Mouse (Mus musculus) kidney, postnatal 0 days (tissue): ENCODE results near the gene Dll3. TPM values are rescaled to one million over a fixed set of nuclear protein-coding genes. Genes with fewer than 3 reads are reported as not detected.

Experiments used
- ATAC-seq: fragments of 200-750 bp; cut with Nextera tagmentation; replicated peaks from 2 replicates; pipeline ENCODE4 v1.8.0; 2017; ENCODE audit warnings: low read depth, moderate number of reproducible peaks, moderate TSS enrichment, moderate library complexity; ENCODE audit not compliant: low FRiP score
- DNase-seq: peaks from one replicate; pipeline ENCODE4 v3.0.0-alpha.2; 2016; ENCODE audit warnings: low spot score
- H3K27ac ChIP-seq: fragments of 300-500 bp; sonication (generic); 2 replicates; pipeline ENCODE4 v1.5.1; 2014; ENCODE audit warnings: mild to moderate bottlenecking
- H3K27me3 ChIP-seq: fragments of 300-500 bp; sonication (generic); 2 replicates; pipeline ENCODE4 v1.6.1; 2014; ENCODE audit warnings: low read length, mixed read lengths; ENCODE audit not compliant: insufficient read depth
- H3K36me3 ChIP-seq: fragments of 300-500 bp; sonication (generic); 2 replicates; pipeline ENCODE4 v1.6.1; 2014; ENCODE audit warnings: low read length, mixed read lengths; ENCODE audit not compliant: insufficient read depth
- H3K4me1 ChIP-seq: fragments of 300-500 bp; sonication (generic); replicated peaks from 2 replicates; pipeline ENCODE4 v1.6.1; 2014; ENCODE audit warnings: antibody characterized with exemption, low read length, mixed read lengths; ENCODE audit not compliant: insufficient read depth
- H3K4me2 ChIP-seq: fragments of 300-500 bp; sonication (generic); 2 replicates; pipeline ENCODE4 v1.6.1; 2014; ENCODE audit warnings: mild to moderate bottlenecking, low read length, moderate library complexity, mixed read lengths
- H3K4me3 ChIP-seq: fragments of 300-500 bp; sonication (generic); replicated peaks from 2 replicates; pipeline ENCODE4 v1.5.1; 2014; ENCODE audit warnings: low read depth, low read length
- H3K9ac ChIP-seq: fragments of 300-500 bp; sonication (generic); 2 replicates; pipeline ENCODE4 v1.6.1; 2014; ENCODE audit warnings: low read depth, low read length
- H3K9me3 ChIP-seq: fragments of 300-500 bp; sonication (generic); replicated peaks from 2 replicates; pipeline ENCODE4 v1.6.1; 2016; ENCODE audit warnings: low read length, inconsistent platforms, mixed read lengths
- CTCF ChIP-seq: IDR thresholded peaks from 2 replicates; pipeline ENCODE4 v1.5.1; 2016; ENCODE audit warnings: antibody characterized with exemption, low read depth, mild to moderate bottlenecking, moderate library complexity
- WGBS: fragments of 180-500 bp; shearing (Covaris S2); extraction: QIAGEN DNeasy Blood & Tissue Kit; methylation state at CpG from one replicate; pipeline ENCODE4 v1.1.7; 2014; 5-methylcytosine and 5-hydroxymethylcytosine counted together
- polyA plus RNA-seq: library from polyadenylated mRNA; unstranded; fragments of >200 nt; fragmentation: Nextera tagmentation; extraction: Ambion mirVana; gene quantifications from 2 replicates; pipeline ENCODE4 v1.2.1, GENCODE M21; 2015

The Dll3 gene
- polyA plus RNA-seq, 1 experiment from 2014 or later = 0.43 TPM

DNA sequence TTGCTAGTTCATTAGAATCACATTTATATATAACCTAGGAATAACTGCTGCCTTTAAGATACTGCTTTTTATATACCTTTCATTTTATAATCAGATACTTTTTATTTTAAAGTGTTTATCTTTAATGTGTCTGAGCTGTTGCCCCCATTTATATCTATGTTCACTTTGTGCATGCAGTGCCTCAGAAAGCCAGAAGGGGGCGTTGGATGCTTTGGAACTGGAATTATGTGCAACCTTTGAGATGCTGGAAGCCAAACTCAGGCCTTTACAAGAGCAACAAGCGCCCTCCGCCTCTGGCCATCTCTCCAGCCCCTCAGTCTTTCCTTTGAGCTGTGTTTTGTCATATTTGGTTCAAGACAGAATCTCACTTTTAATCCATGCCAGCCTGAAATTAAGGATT lies 30.3 kb downstream of the Dll3 start:
- Histone ChIP-seq H3K36me3 (0 out of 2 replicates have a peak, but pooled peaks cover 6% of the 10 kb centered on the region), H3K27ac (no peak overlapping the region), H3K4me1 (no peaks in the 10 kb centered on the region), H3K4me3 (no peak overlapping the region), H3K9ac (no peak overlapping the region), H3K4me2 (no peak overlapping the region), H3K27me3 (no peaks in the 10 kb centered on the region), H3K9me3 (no peaks in the 10 kb centered on the region)
- TF ChIP-seq CTCF = peak; percentile 37; the same call in 1 of the 2 replicates
- ATAC-seq (no peak), DNase-seq (no peak)
- WGBS = 72% methylated on average over 3 of the region's 3 CpGs

DNA sequence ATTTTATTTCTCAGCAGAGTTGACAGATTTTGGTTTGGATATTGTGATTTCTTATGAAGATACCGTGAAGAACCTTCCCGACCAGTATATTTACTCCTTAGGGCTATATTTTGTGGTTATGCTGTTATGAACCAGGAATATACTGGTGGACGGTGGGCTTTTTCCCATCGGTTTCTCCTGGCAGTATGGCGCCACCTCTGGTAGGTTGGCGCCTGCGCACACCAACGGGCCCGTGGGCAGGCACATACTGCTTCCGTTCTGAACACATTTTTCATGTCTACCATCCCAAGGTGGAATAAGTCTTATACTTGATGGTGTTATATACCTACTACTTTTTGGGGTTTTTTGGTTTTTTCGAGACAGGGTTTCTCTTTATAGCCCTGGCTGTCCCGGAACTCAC lies 32.7 kb downstream of the Dll3 start:
- 93% methylated on average over 12 of the region's 12 CpGs for WGBS
- Histone ChIP-seq H3K27ac (no peak overlapping the region), H3K36me3 (0 out of 2 replicates have a peak, but pooled peaks cover 6% of the 10 kb centered on the region), H3K4me2 (no peak overlapping the region), H3K9ac (no peak overlapping the region), H3K27me3 (no peaks in the 10 kb centered on the region), H3K4me1 (no peaks in the 10 kb centered on the region), H3K9me3 (no peaks in the 10 kb centered on the region), H3K4me3 (no peak overlapping the region)
- DNase-seq (no peak), ATAC-seq (no peak)
- TF ChIP-seq CTCF = peak; percentile 49

GRCm38 (mm10) chr7:28268576-28268975 lies 33.5 kb downstream of the Dll3 start:
- Histone ChIP-seq H3K9ac (peak overlapping the region; percentile 94), H3K27ac (peak overlapping the region; percentile 88), H3K36me3 (0 out of 2 replicates have a peak, but pooled peaks cover 6% of the 10 kb centered on the region), H3K9me3 (no peaks in the 10 kb centered on the region), H3K4me1 (no peaks in the 10 kb centered on the region), H3K27me3 (no peaks in the 10 kb centered on the region), H3K4me3 (peak overlapping the region; percentile 88), H3K4me2 (peak overlapping the region; percentile 86)
- WGBS = 19% methylated on average over 16 of the region's 16 CpGs
- no peak for TF ChIP-seq CTCF
- ATAC-seq = no peak
- DNase-seq = peak; percentile 18

DNA sequence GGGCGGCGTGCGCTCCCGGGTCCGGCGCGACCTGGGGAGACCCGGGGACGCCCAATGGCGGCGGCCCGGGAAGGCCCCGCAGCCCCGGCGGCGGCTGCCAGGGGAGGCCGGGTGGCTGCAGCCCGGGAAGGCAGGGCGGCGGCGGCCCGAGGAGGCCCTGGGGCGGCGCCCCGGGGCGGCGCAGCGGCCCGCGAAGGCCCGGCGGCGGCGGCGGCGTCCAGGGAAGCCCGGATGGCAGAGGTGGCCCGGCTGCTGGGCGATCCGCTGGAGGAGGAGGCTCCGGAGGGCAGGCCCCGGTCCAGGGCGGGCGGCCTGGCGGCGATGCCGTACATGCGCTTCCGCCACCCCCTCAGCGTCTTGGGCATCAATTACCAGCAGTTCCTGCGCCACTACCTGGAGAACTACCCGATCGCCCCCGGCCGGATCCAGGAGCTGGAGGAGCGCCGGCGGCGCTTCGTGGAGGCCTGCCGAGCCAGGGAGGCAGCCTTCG lies 34.0 kb downstream of the Dll3 start:
- ATAC-seq (peak; percentile 57), DNase-seq (peak; percentile 68)
- Histone ChIP-seq H3K27me3 (no peaks in the 10 kb centered on the region), H3K9me3 (no peaks in the 10 kb centered on the region), H3K4me1 (no peaks in the 10 kb centered on the region), H3K36me3 (0 out of 2 replicates have a peak, but pooled peaks cover 6% of the 10 kb centered on the region), H3K4me3 (peak overlapping the region; percentile 88), H3K4me2 (peak overlapping the region; percentile 86), H3K27ac (peak overlapping the region; percentile 88), H3K9ac (peak overlapping the region; percentile 94)
- no peak for TF ChIP-seq CTCF
- under 1% methylated on average over 49 of the region's 62 CpGs for WGBS

- H3K27ac ChIP-seq = peak within 1 kb of the TSS; percentile 88
- ATAC-seq = peak; percentile 81
- H3K27me3 ChIP-seq = no peaks in the 10 kb centered on the region
- peak; percentile 16; the same call in 1 of the 2 replicates for TF ChIP-seq CTCF
- WGBS = 9% methylated on average over 57 of the region's 57 CpGs
- peak within 1 kb of the TSS; percentile 86 for H3K4me2 ChIP-seq
- peak; percentile 88 for DNase-seq
- H3K4me1 ChIP-seq = no peaks in the 10 kb centered on the region
- H3K36me3 ChIP-seq = no peaks in the 10 kb centered on the region
- peak within 1 kb of the TSS; percentile 88 for H3K4me3 ChIP-seq
- H3K9ac ChIP-seq = peak within 1 kb of the TSS; percentile 94
- H3K9me3 ChIP-seq = no peaks in the 10 kb centered on the region
These were observed 34.7 kb downstream of the Dll3 start, which contains the start of gene Eid2 for GRCm38 (mm10) chr7:28267129-28268041. Gene Eid2 (plus strand): TSS chr7:28267881.

GRCm38 (mm10) chr7:28265391-28265790 lies 36.6 kb downstream of the Dll3 start:
- H3K27me3 ChIP-seq = no peaks in the 10 kb centered on the region
- H3K9me3 ChIP-seq = no peaks in the 10 kb centered on the region
- no peak for TF ChIP-seq CTCF
- no peaks in the 10 kb centered on the region for H3K36me3 ChIP-seq
- no peak overlapping the region for H3K9ac ChIP-seq
- H3K4me3 ChIP-seq = no peak overlapping the region
- DNase-seq = no peak
- 82% methylated on average over 13 of the region's 13 CpGs for WGBS
- H3K27ac ChIP-seq = no peak overlapping the region
- H3K4me1 ChIP-seq = no peaks in the 10 kb centered on the region
- ATAC-seq = no peak
- H3K4me2 ChIP-seq = no peak overlapping the region
